Mouse (Mus musculus) embryonic stem cell, embryonic (primary cell): Measurements from ENCODE around the gene Gper1.

Source experiments
- CTCF ChIA-PET, 4 experiments: fragments of 300-600 bp in 2 of 4; fragments of 350-600 bp in 2 of 4; sonication (Branson Sonifier 250); formaldehyde crosslinking; loops; one replicate each; lab custom pipeline; 2022; ENCODE audit warnings: inconsistent platforms in 2 of 4; lab: Charles Lee
- POLR2A ChIA-PET, 4 experiments: fragments of 300-600 bp in 2 of 4; fragments of 350-600 bp in 2 of 4; sonication (Branson Sonifier 250); formaldehyde crosslinking; loops; one replicate each; lab custom pipeline; 2022; ENCODE audit warnings: antibody characterized with exemption in 4 of 4, inconsistent platforms in 1 of 4; lab: Charles Lee

Gper1 gene

DNA sequence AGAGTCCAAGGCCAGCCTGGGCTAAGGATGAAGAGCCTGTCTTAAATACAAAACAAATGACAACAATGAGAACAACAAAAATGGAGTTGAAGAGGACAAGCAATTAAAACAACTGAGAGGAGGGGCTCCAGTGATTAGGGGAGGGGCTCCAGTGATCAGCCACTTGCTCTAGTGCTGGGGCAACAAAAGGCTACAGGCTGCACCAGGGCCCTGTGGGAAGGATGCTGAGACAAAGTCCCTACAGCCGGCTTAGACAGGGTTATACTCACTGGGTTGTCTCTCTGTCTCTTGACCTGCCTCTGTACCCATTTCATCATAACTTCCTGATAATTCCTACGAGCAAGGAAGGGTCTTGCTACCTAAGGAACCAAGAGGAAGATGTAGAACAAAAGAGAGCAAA, 4.8 kb upstream of the Gper1 start:
- ChIA-PET CTCF (interaction anchor here in 1 of 4 experiments (0.6 to 1.5 kb wide), 3 partner anchors 14 to 149 kb away, joined by 3 read pairs; no protein-coding TSS in a partner anchor), POLR2A (no interaction called here)

DNA sequence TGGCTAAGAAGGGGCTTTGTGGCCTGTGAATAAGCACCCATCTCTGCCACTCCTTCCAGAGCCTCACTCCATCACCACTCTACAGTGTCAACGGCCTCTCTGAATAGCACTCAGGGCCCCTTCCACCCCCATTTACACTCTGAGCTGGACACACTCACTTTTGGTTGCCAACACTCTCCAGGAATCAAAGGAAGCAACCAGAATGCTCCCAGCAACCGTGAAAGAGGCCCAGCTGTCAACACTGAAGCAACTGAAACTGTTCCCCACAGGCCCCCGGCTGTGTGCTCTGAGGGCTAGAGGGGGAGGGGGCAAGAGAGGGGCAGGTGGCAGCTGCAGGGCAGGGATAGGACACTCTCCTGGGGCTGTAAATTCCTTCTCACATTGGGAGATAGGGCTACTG, 4.3 kb upstream of the Gper1 start:
- CTCF ChIA-PET, result interaction anchor here in 2 of 4 experiments (0.5 to 1.5 kb wide), 6 partner anchors 14 to 84 kb away, joined by 3 read pairs; no protein-coding TSS in a partner anchor
- POLR2A ChIA-PET, result no interaction called here

DNA sequence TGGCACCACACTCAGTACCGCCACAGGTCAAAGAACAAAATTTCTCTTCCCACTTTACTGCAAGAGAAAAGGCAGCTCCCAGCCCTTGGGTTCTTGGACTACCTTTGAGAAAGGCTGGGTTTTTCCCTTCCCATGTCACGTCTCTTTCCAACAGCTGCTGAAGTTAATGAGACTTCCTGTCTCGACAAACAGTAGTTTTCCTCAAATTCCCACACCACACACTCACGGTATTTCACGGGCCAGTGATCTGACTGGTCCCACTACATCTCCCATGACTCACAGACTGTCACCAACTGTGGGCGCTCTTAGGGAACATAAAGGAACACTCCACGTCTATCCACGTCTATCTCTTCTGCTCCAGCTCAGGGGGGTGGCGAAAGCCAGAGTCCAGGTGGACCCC, 2.2 kb downstream of the Gper1 start:
- CTCF ChIA-PET, result interaction anchor here in 2 of 4 experiments (1.0 to 1.2 kb wide), 3 partner anchors 11 to 93 kb away, joined by 3 to 4 read pairs (median 3); no protein-coding TSS in a partner anchor
- POLR2A ChIA-PET, result interaction anchor here in 2 of 4 experiments (0.5 to 2.2 kb wide), 6 partner anchors 14 to 78 kb away, joined by 3 to 6 read pairs (median 4); partner anchors contain the start of gene 3110082I17Rik (in 1 of the 2)

DNA sequence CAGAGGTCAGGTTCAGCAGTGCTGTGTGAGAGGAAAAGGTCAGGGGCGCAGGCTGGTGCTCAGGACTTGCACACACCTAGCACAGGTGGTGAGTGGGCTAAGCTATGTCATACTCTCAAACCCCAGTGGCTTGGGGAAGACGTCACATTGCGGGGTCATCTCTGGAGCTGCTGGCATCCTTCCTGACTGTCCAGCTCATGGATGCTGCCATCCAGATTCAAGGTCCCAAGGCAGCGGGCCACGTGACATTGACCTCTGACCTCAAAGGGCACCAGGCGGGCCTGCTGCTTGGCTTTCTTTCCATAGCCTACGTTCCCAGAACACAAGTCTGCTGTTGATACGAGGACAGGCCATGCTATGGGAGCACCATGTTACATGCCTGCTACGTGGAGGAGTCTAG, 4.0 kb downstream of the Gper1 start:
- CTCF ChIA-PET, result interaction anchor here in 1 of 4 experiments (0.6 kb wide), 1 partner anchor 186 kb away, joined by 3 read pairs; no protein-coding TSS in a partner anchor
- POLR2A ChIA-PET, result interaction anchor here in 2 of 4 experiments (1.4 to 1.9 kb wide), 3 partner anchors 13 to 87 kb away, joined by 3 to 4 read pairs (median 3); no protein-coding TSS in a partner anchor

DNA sequence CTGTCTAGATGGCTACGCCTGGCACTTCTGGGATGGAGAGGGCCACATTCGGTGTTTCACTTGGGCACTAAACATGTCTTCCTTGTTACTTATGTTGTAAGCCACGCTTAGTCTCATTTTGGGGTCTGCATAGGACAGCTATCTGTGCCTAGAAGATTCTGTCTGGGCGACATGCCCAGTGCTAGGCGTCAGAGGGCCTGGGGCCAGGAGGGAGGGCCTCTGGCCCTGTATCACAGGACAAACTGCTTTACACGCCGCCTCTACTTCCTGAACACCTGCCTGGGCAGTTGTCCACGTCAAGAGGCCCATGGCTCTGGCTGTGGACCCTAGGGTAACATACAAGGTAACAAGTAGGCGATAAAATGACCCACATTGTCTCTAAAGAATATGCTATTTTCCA, 5.0 kb downstream of the Gper1 start:
- CTCF ChIA-PET, result no interaction called here

DNA sequence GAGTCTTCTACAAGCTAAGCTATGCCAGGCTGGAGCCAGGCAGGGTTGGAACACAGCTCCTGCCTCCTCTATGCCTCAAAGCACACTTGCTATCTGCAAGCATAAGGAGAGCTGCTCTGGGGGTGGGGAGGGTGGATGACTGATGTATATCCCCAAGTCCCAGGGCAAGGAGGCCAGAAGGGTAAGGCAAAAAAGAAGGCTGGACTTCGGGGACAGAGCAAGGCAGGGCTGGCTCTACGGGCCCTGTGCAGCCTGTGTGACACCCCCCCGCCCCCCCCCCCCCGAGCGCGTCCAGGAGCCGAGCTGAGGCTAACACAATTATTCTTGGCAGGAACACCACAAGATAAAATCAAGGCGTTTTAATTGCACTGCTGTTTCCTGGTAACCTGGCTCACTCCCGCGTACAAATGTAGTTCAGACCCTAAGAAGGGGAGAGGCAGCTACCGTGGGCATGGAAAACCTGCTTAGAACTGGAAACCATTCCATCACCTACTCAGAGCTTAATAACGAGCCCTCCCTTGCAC, 6.9 kb downstream of the Gper1 start:
- ChIA-PET POLR2A (interaction anchor here in 2 of 4 experiments (1.0 to 1.5 kb wide), 3 partner anchors 15 to 54 kb away, joined by 3 to 5 read pairs (median 4); no protein-coding TSS in a partner anchor), CTCF (interaction anchor here in 1 of 4 experiments (0.6 kb wide), 1 partner anchor 86 kb away, joined by 6 read pairs; no protein-coding TSS in a partner anchor)

More for the DNA sequence above, 5.0 kb downstream of the Gper1 start:
- POLR2A ChIA-PET, result interaction anchor here in 2 of 4 experiments (1.4 to 1.9 kb wide), 3 partner anchors 14 to 88 kb away, joined by 3 to 4 read pairs (median 3); no protein-coding TSS in a partner anchor

DNA sequence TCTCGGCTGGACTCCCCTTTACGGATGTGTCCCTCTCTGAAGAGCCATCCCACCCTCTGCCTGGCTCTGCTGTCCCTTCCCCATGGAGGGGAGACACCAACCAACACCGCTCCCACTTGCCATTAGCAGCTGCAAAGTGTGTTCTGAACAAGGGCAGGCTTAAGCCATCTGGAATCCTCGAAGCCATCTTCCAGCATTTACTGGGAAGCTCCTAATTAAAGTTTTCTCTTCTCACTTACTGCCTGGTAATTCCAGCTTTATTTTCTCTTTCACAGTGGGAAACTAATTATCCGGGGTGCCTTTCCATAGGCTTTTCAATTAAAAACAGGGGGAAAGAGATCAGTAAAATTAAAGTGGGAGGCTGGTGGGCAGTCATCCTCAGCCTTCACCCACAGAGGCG, 9.4 kb downstream of the Gper1 start:
- ChIA-PET CTCF (no interaction called here), POLR2A (interaction anchor here in 1 of 4 experiments (1.9 to 2.6 kb wide), 2 partner anchors 8 to 11 kb away, joined by 6 to 10 read pairs; no protein-coding TSS in a partner anchor)

DNA sequence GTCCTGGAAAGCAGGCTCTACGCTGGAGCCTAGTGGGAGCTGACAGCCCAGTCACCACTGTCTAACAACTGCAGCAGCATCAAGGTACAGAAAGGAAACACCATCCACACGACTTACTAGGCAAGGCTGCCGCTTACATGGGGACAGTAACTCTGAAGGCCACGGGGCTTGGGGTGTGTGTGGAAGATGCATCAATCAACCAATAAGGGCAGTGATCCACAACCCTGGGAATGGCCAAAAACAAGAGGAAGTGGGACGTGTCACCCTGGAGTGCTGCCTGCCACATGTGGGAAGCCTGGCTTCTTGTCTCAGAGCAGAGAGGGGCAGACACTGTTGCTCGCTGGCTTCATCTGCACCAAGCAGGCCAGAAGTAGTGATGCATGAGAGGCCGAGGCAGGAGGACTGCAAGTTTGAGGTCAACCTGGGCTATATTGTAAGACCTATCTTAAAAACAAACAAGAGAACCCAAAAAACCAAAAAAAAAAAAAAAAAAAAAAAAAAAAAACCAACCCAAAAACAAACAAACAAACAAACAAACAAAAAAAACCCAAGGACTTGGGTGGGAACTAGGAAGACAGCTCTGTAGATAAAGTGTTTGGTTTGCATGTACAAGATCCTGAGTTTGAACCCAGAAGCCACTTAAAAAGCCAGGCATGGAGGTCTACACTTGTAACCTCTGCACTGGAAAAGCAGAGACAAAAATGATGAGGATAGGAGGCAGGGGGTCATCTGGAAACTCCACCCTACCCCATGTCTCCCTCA, 10.0 kb downstream of the Gper1 start:
- ChIA-PET POLR2A (interaction anchor here in 2 of 4 experiments (0.5 to 2.6 kb wide), 5 partner anchors 9 to 317 kb away, joined by 3 to 10 read pairs (median 4); partner anchors contain the start of gene 3110082I17Rik (in 1 of the 2)), CTCF (interaction anchor here in 1 of 4 experiments (1.4 kb wide), 1 partner anchor 34 kb away, joined by 5 read pairs; no protein-coding TSS in a partner anchor)

DNA sequence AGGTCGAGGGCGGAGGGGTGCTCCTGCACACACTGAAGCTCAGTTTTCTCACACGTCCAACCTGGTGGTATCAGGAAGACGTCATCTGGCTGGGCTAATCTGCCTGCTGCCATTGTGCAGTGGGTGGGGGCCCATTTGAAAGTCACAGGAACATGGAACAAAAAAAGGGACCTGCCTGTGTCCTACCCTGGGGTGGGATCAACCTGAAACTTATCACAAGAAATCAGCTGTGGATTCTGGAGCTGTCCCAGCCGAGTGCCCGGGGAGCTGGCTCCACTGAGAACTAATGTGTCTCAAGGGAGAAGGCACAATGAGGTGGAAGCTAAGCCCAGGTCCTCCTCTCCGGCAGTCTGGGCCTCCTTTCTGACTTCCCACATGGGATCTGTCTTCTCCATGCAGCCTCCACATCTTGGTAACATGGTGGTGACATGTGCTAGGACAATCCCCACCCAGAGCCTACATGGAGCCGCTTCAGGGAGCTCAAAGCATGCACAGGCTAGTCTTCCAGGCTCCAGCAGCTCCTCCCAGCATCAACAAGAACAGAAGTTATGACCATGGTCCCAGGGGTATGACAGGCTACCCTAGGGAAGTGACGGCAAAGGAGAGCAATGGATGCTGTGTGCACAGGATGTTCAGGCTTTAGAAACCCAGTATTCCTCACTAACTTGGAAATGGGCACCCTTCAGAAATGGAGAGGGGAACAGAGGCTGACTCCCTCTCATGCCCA, 11.1 kb downstream of the Gper1 start:
- ChIA-PET POLR2A (interaction anchor here in 2 of 4 experiments (1.4 to 2.6 kb wide), 4 partner anchors 10 to 26 kb away, joined by 3 to 10 read pairs (median 5); partner anchors contain the start of gene 3110082I17Rik (in 1 of the 2)), CTCF (interaction anchor here in 2 of 4 experiments (0.9 to 1.4 kb wide), 3 partner anchors 11 to 36 kb away, joined by 3 to 5 read pairs (median 4); no protein-coding TSS in a partner anchor)

DNA sequence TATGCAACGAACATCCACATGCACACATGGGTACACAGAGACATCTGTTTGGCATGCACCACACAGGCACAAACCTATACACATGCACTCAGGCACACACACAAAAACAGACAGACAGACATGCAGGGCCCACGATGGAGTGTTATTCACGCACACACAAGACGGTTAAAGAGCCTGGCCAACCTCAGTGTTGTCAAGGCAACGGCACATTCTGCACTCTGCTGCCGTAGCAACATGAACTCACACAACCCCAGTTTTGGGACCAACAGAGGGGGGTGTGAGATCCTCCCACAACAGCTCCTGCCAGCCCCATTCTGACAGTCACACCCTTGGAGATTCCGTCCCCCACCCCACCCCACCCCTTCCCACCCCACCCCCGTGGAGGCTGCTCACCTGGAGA, 12.0 kb downstream of the Gper1 start:
- CTCF ChIA-PET, result interaction anchor here in 1 of 4 experiments (1.1 kb wide), 1 partner anchor 81 kb away, joined by 3 read pairs; no protein-coding TSS in a partner anchor
- POLR2A ChIA-PET, result interaction anchor here in 1 of 4 experiments (1.3 kb wide), 1 partner anchor 49 kb away, joined by 5 read pairs; the partner anchor contains the start of gene Zfand2a

DNA sequence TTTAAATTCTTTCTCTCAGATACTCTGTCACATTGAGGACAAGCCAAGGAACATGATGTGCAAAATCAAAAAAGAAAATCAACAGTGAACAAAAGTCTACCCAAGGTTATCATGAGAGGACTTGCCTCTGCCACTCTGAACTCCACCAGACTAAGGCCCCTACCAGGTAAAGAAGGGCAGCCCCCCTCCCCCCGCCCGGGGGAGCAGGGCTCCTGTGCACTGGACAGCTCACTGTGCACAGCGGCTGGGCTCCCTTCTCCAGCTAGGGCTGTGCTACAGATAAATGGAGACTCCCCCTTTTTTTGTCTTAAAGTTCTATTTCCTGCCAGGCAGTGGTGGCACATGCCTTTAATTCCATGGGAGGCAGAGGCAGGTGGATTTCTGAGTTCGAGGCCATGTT, 14.8 kb downstream of the Gper1 start:
- CTCF ChIA-PET, result interaction anchor here (0.6 to 1.4 kb wide), 12 partner anchors 8 to 312 kb away, joined by 3 to 8 read pairs (median 4); no protein-coding TSS in a partner anchor

DNA sequence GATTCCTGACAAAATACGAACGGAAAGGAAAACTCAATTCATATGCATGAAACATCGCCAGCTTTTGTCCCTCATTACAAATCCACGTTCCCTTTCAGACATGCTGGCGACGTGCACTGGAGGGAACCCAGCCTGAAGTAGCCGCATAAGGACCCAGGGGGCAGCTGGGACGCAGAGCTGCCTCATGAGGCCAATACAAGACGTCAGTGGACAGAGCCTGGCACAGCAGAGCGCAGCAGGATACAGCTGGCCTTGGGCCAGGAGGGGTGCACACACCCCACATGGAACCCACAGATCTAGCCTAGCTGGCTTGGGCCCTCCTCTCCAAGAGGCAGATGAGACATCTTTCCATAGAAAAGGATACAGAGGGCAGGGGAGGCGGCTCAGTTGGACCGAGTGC, 15.5 kb downstream of the Gper1 start:
- CTCF ChIA-PET, result no interaction called here

More for the DNA sequence above, 14.8 kb downstream of the Gper1 start:
- POLR2A ChIA-PET, result interaction anchor here in 3 of 4 experiments (0.6 to 2.1 kb wide), 6 partner anchors 15 to 237 kb away, joined by 3 to 13 read pairs (median 4); partner anchors contain the start of genes 3110082I17Rik (in 2 of the 3), Sun1 (in 1 of the 3) and Zfand2a (in 1 of the 3)

DNA sequence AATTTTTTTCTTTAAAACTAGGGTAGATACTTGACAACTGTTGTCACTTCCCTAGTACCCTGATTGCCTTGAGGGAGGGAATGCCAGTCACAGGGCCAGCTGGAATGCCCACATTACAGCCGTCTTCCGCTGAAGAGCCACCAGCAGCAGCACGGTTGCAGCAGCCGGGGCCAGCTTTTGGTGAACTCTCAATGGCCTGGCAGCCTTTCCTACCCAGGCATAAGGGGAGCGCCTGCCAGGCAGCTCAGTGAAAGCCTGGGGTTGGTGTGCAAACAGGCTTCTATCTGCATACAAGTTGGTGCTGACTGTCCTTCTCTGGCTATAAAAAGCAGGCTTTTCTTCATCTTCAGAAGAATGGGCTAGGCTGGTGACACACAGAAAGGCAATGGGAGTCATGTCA, 17.5 kb downstream of the Gper1 start:
- ChIA-PET CTCF (interaction anchor here in 1 of 4 experiments (1.0 to 1.1 kb wide), 2 partner anchors 42 to 87 kb away, joined by 3 read pairs; no protein-coding TSS in a partner anchor), POLR2A (interaction anchor here in 1 of 4 experiments (1.1 to 1.4 kb wide), 2 partner anchors 10 to 76 kb away, joined by 3 to 4 read pairs; no protein-coding TSS in a partner anchor)

More for the DNA sequence above, 15.5 kb downstream of the Gper1 start:
- POLR2A ChIA-PET, result interaction anchor here in 3 of 4 experiments (0.9 to 1.7 kb wide), 4 partner anchors 13 to 22 kb away, joined by 3 to 4 read pairs (median 3); partner anchors contain the start of gene 3110082I17Rik (in 2 of the 3)

DNA sequence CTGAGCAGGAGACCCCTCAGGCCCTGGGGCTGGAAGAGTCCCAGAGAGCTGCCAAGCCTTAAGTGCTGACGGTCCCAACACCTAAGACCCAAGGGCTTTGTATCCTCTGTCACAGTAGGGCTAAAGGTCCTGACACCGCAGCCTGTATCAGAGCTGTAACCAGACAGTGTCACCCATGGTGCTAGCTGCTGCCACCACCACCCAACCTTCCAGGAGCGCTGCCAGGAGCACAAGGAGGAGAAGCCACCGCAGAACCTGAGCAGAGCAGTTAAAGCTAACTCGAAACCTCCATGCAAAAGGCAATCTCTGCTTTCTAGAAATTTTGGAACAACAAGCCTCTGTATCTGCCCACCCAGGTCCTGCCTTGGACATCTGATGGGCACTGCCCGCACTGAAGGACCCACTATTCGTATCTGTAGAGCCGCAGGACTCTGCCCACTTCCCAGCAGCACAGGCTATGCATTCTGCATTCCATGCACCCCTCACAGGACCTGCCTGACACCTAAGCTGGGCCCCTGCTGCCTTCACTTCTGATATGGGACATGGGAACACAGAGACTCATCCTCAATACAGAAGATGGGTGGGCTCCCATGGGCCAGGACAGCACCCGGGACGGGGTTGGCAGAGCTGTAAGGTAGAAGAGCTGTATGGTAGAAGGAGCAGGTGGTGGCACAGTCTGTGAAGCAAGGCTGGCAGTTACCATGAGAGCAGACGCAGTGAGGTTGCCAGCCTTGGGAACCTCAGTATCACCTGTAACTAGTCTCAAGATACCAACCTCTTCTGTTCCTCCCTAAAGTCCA, 18.2 kb downstream of the Gper1 start:
- POLR2A ChIA-PET, result interaction anchor here in 1 of 4 experiments (1.1 to 1.4 kb wide), 3 partner anchors 10 to 77 kb away, joined by 3 to 4 read pairs (median 3); no protein-coding TSS in a partner anchor
- CTCF ChIA-PET, result interaction anchor here in 1 of 4 experiments (0.6 to 1.1 kb wide), 3 partner anchors 42 to 90 kb away, joined by 3 read pairs; no protein-coding TSS in a partner anchor

DNA sequence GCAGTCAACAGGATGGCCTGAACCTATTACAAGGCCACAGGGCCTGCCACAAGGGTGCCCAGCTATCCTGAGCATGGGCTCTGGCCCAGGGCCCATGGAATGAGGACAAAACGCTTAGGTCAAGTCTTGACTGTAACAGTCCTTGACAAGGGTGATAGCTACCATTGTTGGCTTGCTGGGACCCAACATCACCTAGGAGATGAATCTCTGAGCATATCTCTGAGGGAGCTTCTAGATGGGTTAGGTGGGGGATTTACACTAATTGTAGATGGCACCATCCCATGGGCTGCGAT, 18.7 kb downstream of the Gper1 start:
- ChIA-PET CTCF (interaction anchor here in 1 of 4 experiments (0.6 kb wide), 1 partner anchor 91 kb away, joined by 3 read pairs; no protein-coding TSS in a partner anchor), POLR2A (interaction anchor here in 2 of 4 experiments (0.6 to 1.4 kb wide), 4 partner anchors 17 to 45 kb away, joined by 3 to 4 read pairs (median 3); partner anchors contain the start of gene Zfand2a (in 1 of the 2))

DNA sequence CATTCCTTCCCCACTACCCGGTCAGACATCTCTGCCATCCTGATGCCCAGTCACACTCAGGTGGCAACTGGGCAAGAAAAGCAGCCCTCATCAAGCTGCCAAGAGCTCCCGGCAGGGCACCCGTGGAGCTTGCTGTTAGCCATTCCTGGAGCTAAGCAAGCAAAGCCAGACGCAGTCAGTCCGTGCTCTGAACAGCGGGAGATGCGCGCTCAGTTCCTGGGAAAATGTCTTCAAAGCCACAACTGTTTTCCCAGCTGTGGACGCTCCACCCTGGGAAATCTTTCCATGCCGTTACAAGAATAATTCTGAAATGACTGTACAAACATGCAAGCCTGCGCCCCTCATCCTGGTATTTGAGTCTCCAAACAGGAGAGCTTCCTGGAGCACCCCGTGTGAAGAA, 19.5 kb downstream of the Gper1 start:
- ChIA-PET CTCF (interaction anchor here in 2 of 4 experiments (0.5 to 0.8 kb wide), 2 partner anchors 16 to 89 kb away, joined by 3 read pairs; no protein-coding TSS in a partner anchor), POLR2A (interaction anchor here in 2 of 4 experiments (0.6 to 2.2 kb wide), 7 partner anchors 9 to 42 kb away, joined by 3 to 10 read pairs (median 3); partner anchors contain the start of genes 3110082I17Rik (in 1 of the 2) and Zfand2a (in 1 of the 2))
